Mouse (Mus musculus) CH12.LX (cell line): ENCODE data around the gene Lgals2. TPM values are rescaled to one million over a fixed set of nuclear protein-coding genes. Genes with fewer than 3 reads are reported as not detected.

Experiments
- DNase-seq: peaks from one replicate; pipeline ENCODE4 v3.0.0-alpha.2; 2013; ENCODE audit errors: extremely low read depth
- H3K27ac ChIP-seq: 2 replicates; pipeline ENCODE4 v1.5.1; 2012; ENCODE audit warnings: low read depth, mild to moderate bottlenecking, control low read depth, moderate library complexity; ENCODE audit not compliant: insufficient read depth
- H3K27me3 ChIP-seq: replicated peaks from 2 replicates; pipeline ENCODE3; 2012; ENCODE audit warnings: inconsistent platforms
- H3K36me3 ChIP-seq, 2 experiments: replicated peaks in 1 of 2; 2 replicates each; pipeline versions ENCODE3 to v1.6.1; 2012; ENCODE audit warnings: inconsistent platforms in 1 of 2, low read length in 1 of 2, mild to moderate bottlenecking in 1 of 2, mixed read lengths in 1 of 2, moderate library complexity in 1 of 2; ENCODE audit not compliant: control insufficient read depth in 1 of 2, insufficient read depth in 1 of 2
- H3K4me1 ChIP-seq, 2 experiments: 2 replicates each; pipeline ENCODE4 v1.6.1; 2012; ENCODE audit warnings: inconsistent platforms in 1 of 2, moderate library complexity in 1 of 2; ENCODE audit not compliant: insufficient read depth in 2 of 2, control insufficient read depth in 1 of 2
- H3K4me2 ChIP-seq: 2 replicates; pipeline ENCODE4 v1.6.1; 2012; ENCODE audit warnings: low read depth, mild to moderate bottlenecking, control low read depth; ENCODE audit not compliant: poor library complexity, insufficient read depth, severe bottlenecking
- H3K4me3 ChIP-seq, 3 experiments: fragments of 150-350 bp in 1 of 3; sonication (generic) in 1 of 3; replicated peaks in 1 of 3; 2 replicates each; pipeline versions ENCODE3 to v1.5.1; 2011 to 2012; ENCODE audit warnings: low read depth in 2 of 3, low read length in 2 of 3, mild to moderate bottlenecking in 2 of 3, moderate library complexity in 2 of 3, control low read depth in 1 of 3, improper control_type of control experiment in 1 of 3, inconsistent platforms in 1 of 3, mixed read lengths in 1 of 3; ENCODE audit not compliant: poor library complexity in 1 of 3
- H3K79me2 ChIP-seq: replicated peaks from 2 replicates; pipeline ENCODE4 v1.6.1; 2012; ENCODE audit warnings: mild to moderate bottlenecking, moderate library complexity; ENCODE audit not compliant: control insufficient read depth, poor library complexity, insufficient read depth, severe bottlenecking; ENCODE audit errors: extremely low read depth
- H3K9ac ChIP-seq: 2 replicates; pipeline ENCODE4 v1.6.1; 2012; ENCODE audit warnings: low read depth, mild to moderate bottlenecking, control low read depth, moderate library complexity; ENCODE audit not compliant: insufficient read depth
- H3K9me3 ChIP-seq: replicated peaks from 2 replicates; pipeline ENCODE3; 2012; ENCODE audit warnings: low read length, inconsistent platforms, mixed read lengths
- CHD2 ChIP-seq: IDR thresholded peaks from 2 replicates; pipeline ENCODE4 v1.6.1; 2011; ENCODE audit warnings: low read length, improper control_type of control experiment
- CTCF ChIP-seq, 2 experiments: IDR thresholded peaks in 1 of 2; conservative IDR thresholded peaks in 1 of 2; 2 replicates each; pipeline ENCODE4 v1.5.1; 2011 to 2012; ENCODE audit warnings: low read depth in 2 of 2, low read length in 2 of 2, improper control_type of control experiment in 1 of 2, inconsistent platforms in 1 of 2, mild to moderate bottlenecking in 1 of 2, moderate library complexity in 1 of 2
- E2F4 ChIP-seq: IDR thresholded peaks from 2 replicates; pipeline ENCODE4 v1.6.1; 2011; ENCODE audit warnings: low read depth, low read length, improper control_type of control experiment; ENCODE audit not compliant: insufficient replicate concordance
- ELF1 ChIP-seq: IDR thresholded peaks from 2 replicates; pipeline ENCODE4 v1.6.1; 2014; ENCODE audit warnings: low read depth, mild to moderate bottlenecking, inconsistent platforms, low read length, improper control_type of control experiment
- ETS1 ChIP-seq: conservative IDR thresholded peaks from 2 replicates; pipeline ENCODE4 v1.6.1; 2012; ENCODE audit warnings: low read depth, mild to moderate bottlenecking, inconsistent platforms, low read length, improper control_type of control experiment, moderate library complexity
- GABPA ChIP-seq: IDR thresholded peaks from 2 replicates; pipeline ENCODE4 v1.6.1; 2012; ENCODE audit warnings: low read depth, low read length, improper control_type of control experiment, inconsistent platforms; ENCODE audit not compliant: insufficient replicate concordance
- HCFC1 ChIP-seq: IDR thresholded peaks from 2 replicates; pipeline ENCODE4 v1.6.1; 2012; ENCODE audit warnings: low read depth, mild to moderate bottlenecking, inconsistent platforms, low read length, improper control_type of control experiment
- IRF4 ChIP-seq: IDR thresholded peaks from 2 replicates; pipeline ENCODE4 v1.6.1; 2014; ENCODE audit warnings: low read depth, mild to moderate bottlenecking, inconsistent platforms, low read length, improper control_type of control experiment
- JUND ChIP-seq: conservative IDR thresholded peaks from 2 replicates; pipeline ENCODE4 v1.6.1; 2011; ENCODE audit warnings: low read depth, low read length, improper control_type of control experiment
- KAT2A ChIP-seq: IDR thresholded peaks from 2 replicates; pipeline ENCODE4 v1.6.1; 2012; ENCODE audit warnings: low read length, improper control_type of control experiment, inconsistent platforms; ENCODE audit not compliant: insufficient replicate concordance
- MAX ChIP-seq: IDR thresholded peaks from 2 replicates; pipeline ENCODE4 v1.6.1; 2011; ENCODE audit warnings: low read length, improper control_type of control experiment
- MAZ ChIP-seq: IDR thresholded peaks from 2 replicates; pipeline ENCODE4 v1.6.1; 2012; ENCODE audit warnings: low read depth, mild to moderate bottlenecking, inconsistent platforms, low read length, improper control_type of control experiment, moderate library complexity
- MEF2A ChIP-seq: IDR thresholded peaks from 2 replicates; pipeline ENCODE4 v1.6.1; 2014; ENCODE audit warnings: low read depth, mild to moderate bottlenecking, inconsistent platforms, low read length, improper control_type of control experiment, borderline replicate concordance
- MXI1 ChIP-seq: IDR thresholded peaks from 2 replicates; pipeline ENCODE4 v1.6.1; 2011; ENCODE audit warnings: mild to moderate bottlenecking, low read depth, low read length, improper control_type of control experiment
- MYC ChIP-seq: IDR thresholded peaks from 2 replicates; pipeline ENCODE4 v1.6.1; 2011; ENCODE audit warnings: low read depth, mild to moderate bottlenecking, improper control_type of control experiment, low read length
- NELFE ChIP-seq: IDR thresholded peaks from 2 replicates; pipeline ENCODE4 v1.6.1; 2011; ENCODE audit warnings: low read depth, low read length, improper control_type of control experiment
- PAX5 ChIP-seq: IDR thresholded peaks from 2 replicates; pipeline ENCODE4 v1.6.1; 2012; ENCODE audit warnings: low read length, inconsistent platforms, mixed read lengths
- POLR2A ChIP-seq: IDR thresholded peaks from 2 replicates; pipeline ENCODE4 v1.6.1; 2011; ENCODE audit warnings: low read depth, mild to moderate bottlenecking, improper control_type of control experiment, low read length
- POLR2AphosphoS2 ChIP-seq: IDR thresholded peaks from 2 replicates; pipeline ENCODE4 v1.6.1; 2011; ENCODE audit warnings: low read depth, low read length, improper control_type of control experiment
- SIN3A ChIP-seq: IDR thresholded peaks from 2 replicates; pipeline ENCODE4 v1.6.1; 2012; ENCODE audit warnings: low read length, improper control_type of control experiment, inconsistent platforms
- SMC3 ChIP-seq: IDR thresholded peaks from 2 replicates; pipeline ENCODE4 v1.6.1; 2011; ENCODE audit warnings: low read depth, low read length, improper control_type of control experiment
- TBP ChIP-seq: conservative IDR thresholded peaks from 2 replicates; pipeline ENCODE4 v1.6.1; 2011; ENCODE audit warnings: low read depth, low read length, improper control_type of control experiment
- TCF12 ChIP-seq: IDR thresholded peaks from 2 replicates; pipeline ENCODE4 v1.6.1; 2014; ENCODE audit warnings: low read depth, mild to moderate bottlenecking, inconsistent platforms, low read length, improper control_type of control experiment
- UBTF ChIP-seq: IDR thresholded peaks from 2 replicates; pipeline ENCODE4 v1.6.1; 2012; ENCODE audit warnings: low read depth, mild to moderate bottlenecking, inconsistent platforms, low read length, improper control_type of control experiment, moderate library complexity
- USF1 ChIP-seq: IDR thresholded peaks from 2 replicates; pipeline ENCODE4 v1.6.1; 2014; ENCODE audit warnings: low read depth, mild to moderate bottlenecking, inconsistent platforms, low read length, improper control_type of control experiment
- USF2 ChIP-seq: conservative IDR thresholded peaks from 2 replicates; pipeline ENCODE4 v1.6.1; 2011; ENCODE audit warnings: low read depth, low read length, improper control_type of control experiment
- ZC3H11A ChIP-seq: IDR thresholded peaks from 2 replicates; pipeline ENCODE4 v1.6.1; 2012; ENCODE audit warnings: low read depth, mild to moderate bottlenecking, inconsistent platforms, low read length, improper control_type of control experiment
- ZKSCAN1 ChIP-seq: IDR thresholded peaks from 2 replicates; pipeline ENCODE4 v1.6.1; 2012; ENCODE audit warnings: low read depth, inconsistent platforms, low read length, improper control_type of control experiment, borderline replicate concordance
- ZMIZ1 ChIP-seq: IDR thresholded peaks from 2 replicates; pipeline ENCODE4 v1.6.1; 2012; ENCODE audit warnings: low read depth, mild to moderate bottlenecking, inconsistent platforms, low read length, improper control_type of control experiment
- ZNF384 ChIP-seq: IDR thresholded peaks from 2 replicates; pipeline ENCODE4 v1.6.1; 2012; ENCODE audit warnings: low read depth, low read length, improper control_type of control experiment, inconsistent platforms
- dilution Hi-C: fragments of 300-500 bp; cut with MboI; formaldehyde crosslinking; loops from 2 replicates; pipeline ENCODE4 v1.14.3; 2020; ENCODE audit warnings: low sequenced_read_pairs; ENCODE audit not compliant: extremely low pct_unique_long_range_greater_than_20kb, extremely low pct_ligation_motif_present
- in situ Hi-C: fragments of 300-500 bp; cut with MboI; formaldehyde crosslinking; loops from 3 replicates; pipeline ENCODE4 v1.14.3; 2019; ENCODE audit warnings: low sequenced_read_pairs, low pct_ligation_motif_present, low pct_unique_long_range_greater_than_20kb, mixed read lengths
- polyA plus RNA-seq: library from polyadenylated mRNA; unstranded; fragments of >175 nt; gene quantifications from 2 replicates; pipeline ENCODE4 v1.2.1, GENCODE M21; 2012; ENCODE audit warnings: low read depth; ENCODE audit not compliant: insufficient read length
- total RNA-seq, 2 experiments: library from RNA; depleted of rRNA; stranded (reverse); fragments of 300-350 nt in 1 of 2; fragments of >200 nt in 1 of 2; gene quantifications; 2 replicates each; pipeline ENCODE4 v1.2.3; 2012 to 2014

Lgals2 gene
- total RNA-seq (2012; rRNA removed) = not detected in 2 replicates
- not detected in 2 replicates for total RNA-seq (2014; rRNA removed)
- not detected in 2 replicates for polyA plus RNA-seq

DNA sequence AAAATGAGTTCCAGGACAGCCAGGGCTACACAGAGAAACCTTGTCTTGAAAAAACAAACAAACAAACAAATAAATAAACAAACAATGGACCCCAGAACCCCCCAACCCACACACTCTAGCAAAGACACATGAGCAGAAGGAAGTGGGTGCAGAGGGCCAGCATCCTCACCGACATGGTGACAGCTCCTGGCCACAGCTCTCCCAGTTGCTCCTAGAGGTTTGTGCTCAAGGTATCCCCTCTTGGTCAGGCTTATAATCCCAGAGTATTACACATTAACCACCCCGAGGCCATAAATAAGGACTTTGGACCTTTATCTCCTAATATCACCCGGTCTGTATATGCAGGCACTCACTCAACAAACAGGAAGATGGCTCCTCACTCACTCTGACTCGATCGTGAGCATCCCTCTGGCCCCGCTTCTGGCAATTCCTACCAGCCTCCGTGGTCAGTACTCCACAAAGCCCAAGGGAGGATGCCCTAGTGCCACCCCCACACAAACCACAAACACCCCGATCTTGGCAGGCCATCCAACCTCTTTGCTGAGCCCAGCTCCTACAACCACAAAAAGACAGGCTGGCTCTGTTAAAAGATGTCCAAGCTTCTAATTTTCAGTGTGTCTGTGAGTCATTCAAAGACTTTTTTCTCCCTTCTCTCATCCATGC is at the start of gene Lgals2:
TSS of gene Lgals2 (minus strand) at position 227 of the 663 bp plus-strand sequence.
- Histone ChIP-seq H3K27ac (no peak within 1 kb of the TSS), H3K9ac (no peak within 1 kb of the TSS), H3K9me3 (no peaks in the 10 kb centered on the region), H3K4me3 (no peak within 1 kb of the TSS), H3K4me1 (peaks cover 0 to 2% of the 10 kb centered on the region in 2 experiments; a peak in 2 of 4 replicates), H3K4me2 (no peak within 1 kb of the TSS), H3K36me3 (no peaks in the 10 kb centered on the region), H3K79me2 (no peaks in the 10 kb centered on the region), H3K27me3 (peaks cover 86% of the 10 kb centered on the region)
- in situ Hi-C loops (no loop called here), dilution Hi-C loops (no loop called here)
- no peak for TF ChIP-seq IRF4
- no peak for TF ChIP-seq ETS1
- no peak for TF ChIP-seq SMC3
- no peak for TF ChIP-seq TCF12
- no peak for TF ChIP-seq MAX
- TF ChIP-seq JUND = no peak
- no peak for TF ChIP-seq PAX5
- TF ChIP-seq ZMIZ1 = no peak
- no peak for DNase-seq

DNA sequence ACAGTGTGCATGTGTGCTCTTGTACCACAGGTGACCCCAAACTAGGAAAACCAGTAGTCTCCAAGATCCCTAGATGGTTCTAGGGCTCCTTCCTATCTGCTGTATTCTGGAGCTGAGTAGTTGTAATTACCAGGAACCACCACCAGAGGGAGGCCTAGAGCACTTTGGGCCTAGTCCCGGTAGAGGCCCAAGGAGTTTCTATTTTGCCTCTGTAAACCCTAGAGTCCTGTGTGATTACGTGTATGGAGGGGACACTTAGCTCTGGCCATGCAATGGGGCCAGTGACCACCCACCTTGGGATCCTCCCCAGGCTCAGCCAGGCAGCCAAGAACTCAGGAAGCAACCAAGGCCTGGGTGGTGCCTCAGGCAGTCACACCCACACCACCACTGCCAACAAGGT is 47.9 kb upstream of the Lgals2 start:
- H3K27me3 ChIP-seq = no peaks in the 10 kb centered on the region
- peak; percentile 87 for DNase-seq
- H3K9ac ChIP-seq = peak overlapping the region; percentile 20
- peaks cover 6 to 47% of the 10 kb centered on the region in 2 experiments for H3K4me1 ChIP-seq
- peak overlapping the region; percentile 7; the same call in 1 of the 2 replicates for H3K27ac ChIP-seq
- no peaks in the 10 kb centered on the region; the same call in 1 of the 2 replicates for H3K79me2 ChIP-seq
- peak overlapping the region; percentile 10 to 41 (median 17) for H3K4me3 ChIP-seq
- peaks cover 41 to 70% of the 10 kb centered on the region in 2 experiments for H3K36me3 ChIP-seq
- peak overlapping the region; percentile 30; the same call in 1 of the 2 replicates for H3K4me2 ChIP-seq
- no peaks in the 10 kb centered on the region for H3K9me3 ChIP-seq
- dilution Hi-C loops (no loop called here), in situ Hi-C loops (loop anchor here (25.0 kb wide), 1 partner anchor 434 kb away; the partner anchor contains the start of genes Maff and Pla2g6)
- TF ChIP-seq USF2 (no peak), MAZ (no peak), ZC3H11A (no peak; the same call in 1 of the 2 replicates), USF1 (no peak), KAT2A (0 out of 2 replicates have a peak, but pooled peaks have one; percentile 29), TBP (peak; percentile 60; the same call in 1 of the 2 replicates), IRF4 (peak; percentile 63), POLR2AphosphoS2 (no peak), MAX (no peak), UBTF (no peak), GABPA (no peak), HCFC1 (peak; percentile 68), PAX5 (no peak), ZKSCAN1 (no peak; the same call in 1 of the 2 replicates), MYC (no peak), CHD2 (no peak), SIN3A (no peak), MXI1 (no peak), ZNF384 (no peak), SMC3 (peak; percentile 71), POLR2A (peak; percentile 53), E2F4 (no peak), MEF2A (peak; percentile 39; the same call in 1 of the 2 replicates), JUND (no peak), CTCF (conservative IDR thresholded peaks at IDR 0.05 in 1 of 2, IDR thresholded peaks at IDR 0.05 in 1 of 2; ENCODE audit: low read depth in 2 of 2, low read length in 2 of 2) (peak; percentile 87 to 97), ELF1 (peak; percentile 60), ZMIZ1 (no peak), TCF12 (no peak), NELFE (no peak; the same call in 1 of the 2 replicates)
